Mouse (Mus musculus) megakaryocyte, embryonic 14.5 days (primary cell): ENCODE measurements around the gene Mtif3.

Source experiments
- FLI1 ChIP-seq: IDR thresholded peaks from 2 replicates; pipeline ENCODE4 v1.6.1; 2012; ENCODE audit warnings: low read length, inconsistent platforms, mixed read lengths
- GATA1 ChIP-seq: IDR thresholded peaks from 3 replicates; pipeline ENCODE4 v1.6.1; 2012; ENCODE audit warnings: mixed read lengths, low read length, inconsistent platforms, borderline replicate concordance

- TF ChIP-seq GATA1 (no peak), FLI1 (no peak)
These were observed 15.5 kb downstream of the Mtif3 start for GRCm38 (mm10) chr5:146948041-146948507.
